Mouse (Mus musculus): ENCODE results near the gene Xlr5a. TPM values are rescaled to one million over a fixed set of nuclear protein-coding genes. Genes with fewer than 3 reads are reported as not detected.

Gene Xlr5a
- not detected for polyA plus RNA-seq (2017; shearing (Covaris generic))

GRCm38 (mm10) chrX:73292876-73293275, at the start of gene Xlr5a, which contains the start of gene Xlr5c:
Xlr5a (minus strand) TSS chrX:73292976.
Xlr5c (minus strand) TSS chrX:73292976.

GRCm38 (mm10) chrX:73342483-73342895, 49.7 kb upstream of the Xlr5a start, which contains the start of gene Zfp275:
Zfp275 (plus strand) TSS chrX:73342621.

GRCm38 (mm10) chrX:73336740-73337139, 44.0 kb upstream of the Xlr5a start, which contains the start of gene Gm45015:
Gm45015 (minus strand) TSS chrX:73336840.

GRCm38 (mm10) chrX:73265270-73265669, 27.5 kb downstream of the Xlr5a start, which contains the start of gene Xlr3c:
Xlr3c (minus strand) TSS chrX:73265390.

GRCm38 (mm10) chrX:73242821-73243325, 49.9 kb downstream of the Xlr5a start, which contains the start of gene Xlr4c:
Xlr4c (minus strand) TSS chrX:73243130.

GRCm38 (mm10) chrX:73227914-73228605, 64.7 kb downstream of the Xlr5a start, which contains the start of gene F8a:
F8a (plus strand) TSS chrX:73228291.

GRCm38 (mm10) chrX:73213819-73214564, 78.8 kb downstream of the Xlr5a start, which contains the start of gene Xlr4b:
Xlr4b (plus strand) TSS chrX:73214333.

GRCm38 (mm10) chrX:73191934-73192333, 100.8 kb downstream of the Xlr5a start, which contains the start of gene Xlr3b:
Xlr3b (plus strand) TSS chrX:73192207.

GRCm38 (mm10) chrX:73176889-73177288, 115.9 kb downstream of the Xlr5a start, which contains the start of gene Spin2d:
Spin2d (minus strand) TSS chrX:73176989.

GRCm38 (mm10) chrX:73149350-73149749, 143.4 kb downstream of the Xlr5a start, which contains the start of gene DXBay18:
DXBay18 (minus strand) TSS chrX:73149450.

GRCm38 (mm10) chrX:73148496-73148895, 144.3 kb downstream of the Xlr5a start, which contains the start of gene Xlr5b:
Xlr5b (plus strand) TSS chrX:73148796.

GRCm38 (mm10) chrX:73116747-73117146, 176.0 kb downstream of the Xlr5a start, which contains the start of gene Gm14685:
Gm14685 (plus strand) TSS chrX:73117047.

GRCm38 (mm10) chrX:73096941-73097508, 195.8 kb downstream of the Xlr5a start, which contains the start of gene Xlr3a:
Xlr3a (minus strand) TSS chrX:73097095.

GRCm38 (mm10) chrX:73082267-73083055, 210.3 kb downstream of the Xlr5a start, which contains the start of gene Xlr4a:
Xlr4a (minus strand) TSS chrX:73082478.

GRCm38 (mm10) chrX:73064415-73064793, 228.4 kb downstream of the Xlr5a start, which contains the start of gene Pnma3:
Pnma3 (plus strand) TSS chrX:73064787.

Other genes starting within 250 kb of the Xlr5a start
- gene Pnma3, start 228.2 kb downstream of the Xlr5a start, polyA plus RNA-seq (2017; shearing (Covaris generic)), result not detected
- 115 TPM for gene Xlr4a, start 210.5 kb downstream of the Xlr5a start, polyA plus RNA-seq (2017; shearing (Covaris generic))
- 1.6 TPM for gene Xlr3a, start 195.9 kb downstream of the Xlr5a start, polyA plus RNA-seq (2017; shearing (Covaris generic))
- gene Gm14685, start 175.9 kb downstream of the Xlr5a start, polyA plus RNA-seq (2017; shearing (Covaris generic)), result not detected
- not detected for gene Xlr5b, start 144.2 kb downstream of the Xlr5a start, polyA plus RNA-seq (2017; shearing (Covaris generic))
- not detected for gene DXBay18, start 143.5 kb downstream of the Xlr5a start, polyA plus RNA-seq (2017; shearing (Covaris generic))
- gene Spin2d, start 116.0 kb downstream of the Xlr5a start, polyA plus RNA-seq (2017; shearing (Covaris generic)), result not detected
- gene Xlr3b, start 100.8 kb downstream of the Xlr5a start, polyA plus RNA-seq (2017; shearing (Covaris generic)), result 14.3 TPM
- 134 TPM for gene Xlr4b, start 78.6 kb downstream of the Xlr5a start, polyA plus RNA-seq (2017; shearing (Covaris generic))
- gene F8a, start 64.7 kb downstream of the Xlr5a start, polyA plus RNA-seq (2017; shearing (Covaris generic)), result 2.0 TPM
- 86.1 TPM for gene Xlr4c, start 49.8 kb downstream of the Xlr5a start, polyA plus RNA-seq (2017; shearing (Covaris generic))
- not detected for gene Xlr3c, start 27.6 kb downstream of the Xlr5a start, polyA plus RNA-seq (2017; shearing (Covaris generic))
- gene Xlr5c, start within 50 bp of the Xlr5a start, polyA plus RNA-seq (2017; shearing (Covaris generic)), result not detected
- not detected for gene Gm45015, start 43.9 kb upstream of the Xlr5a start, polyA plus RNA-seq (2017; shearing (Covaris generic))
- 26.3 TPM for gene Zfp275, start 49.6 kb upstream of the Xlr5a start, polyA plus RNA-seq (2017; shearing (Covaris generic))
- gene Gm18336, start 105.8 kb upstream of the Xlr5a start, polyA plus RNA-seq (2017; shearing (Covaris generic)), result not detected
- gene Zfp92, start 118.1 kb upstream of the Xlr5a start, polyA plus RNA-seq (2017; shearing (Covaris generic)), result 0.15 TPM
- not detected for gene Trex2, start 142.4 kb upstream of the Xlr5a start, polyA plus RNA-seq (2017; shearing (Covaris generic))
- 28.5 TPM for gene Haus7, start 166.1 kb upstream of the Xlr5a start, polyA plus RNA-seq (2017; shearing (Covaris generic))
- gene Bgn, start 190.6 kb upstream of the Xlr5a start, polyA plus RNA-seq (2017; shearing (Covaris generic)), result 0.22 TPM
- not detected for gene Atp2b3, start 210.1 kb upstream of the Xlr5a start, polyA plus RNA-seq (2017; shearing (Covaris generic))

All from activated CD4-positive, CD25-positive, alpha-beta regulatory T cell, adult 9 weeks (primary cell).